Mouse (Mus musculus): ENCODE results near the gene Scg3. TPM values are rescaled to one million over a fixed set of nuclear protein-coding genes. Genes with fewer than 3 reads are reported as not detected.
"Not testable (repeated sequence)": the region's sequence is repeated elsewhere in the genome, so short reads cannot be mapped to it uniquely, and the experiment has no call there.

Gene Scg3
- polyA plus RNA-seq, 1 experiment: 2.1 TPM

GRCm38 (mm10) chr9:75625556-75626307 is 58.1 kb downstream of the Scg3 start, which contains the start of gene Lysmd2:
TSS of gene Lysmd2 (plus strand) at chr9:75625741.
- DNase-seq (ENCODE audit: low read depth): no peak

- DNase-seq (ENCODE audit: low read depth): no peak
Observed at GRCm38 (mm10) chr9:75624983-75625555, 58.8 kb downstream of the Scg3 start.

GRCm38 (mm10) chr9:75621428-75621827 is 62.4 kb downstream of the Scg3 start:
- no peak for DNase-seq (ENCODE audit: low read depth)

- DNase-seq (ENCODE audit: low read depth): not testable (repeated sequence)
Observed at GRCm38 (mm10) chr9:75619761-75620160, 64.1 kb downstream of the Scg3 start.

- no peak for DNase-seq (ENCODE audit: low read depth)
Observed at GRCm38 (mm10) chr9:75618836-75619400, 64.9 kb downstream of the Scg3 start.

- DNase-seq (ENCODE audit: low read depth): no peak
Observed at GRCm38 (mm10) chr9:75616560-75616959, 67.3 kb downstream of the Scg3 start.

GRCm38 (mm10) chr9:75610571-75611493 is 73.0 kb downstream of the Scg3 start, which contains the start of gene Tmod2:
TSS of gene Tmod2 (minus strand) at chr9:75611325.
- DNase-seq (ENCODE audit: low read depth): no peak

GRCm38 (mm10) chr9:75609965-75610364 is 73.9 kb downstream of the Scg3 start:
- DNase-seq (ENCODE audit: low read depth): no peak

- no peak for DNase-seq (ENCODE audit: low read depth)
Observed at GRCm38 (mm10) chr9:75609505-75609904, 74.4 kb downstream of the Scg3 start.

- no peak for DNase-seq (ENCODE audit: low read depth)
Observed at GRCm38 (mm10) chr9:75607496-75607895, 76.4 kb downstream of the Scg3 start.

GRCm38 (mm10) chr9:75601510-75601909 is 82.3 kb downstream of the Scg3 start:
- DNase-seq (ENCODE audit: low read depth): no peak

- DNase-seq (ENCODE audit: low read depth): no peak
Observed at GRCm38 (mm10) chr9:75600166-75600934, 83.5 kb downstream of the Scg3 start.

GRCm38 (mm10) chr9:75599191-75599841 is 84.5 kb downstream of the Scg3 start:
- no peak for DNase-seq (ENCODE audit: low read depth)

- no peak for DNase-seq (ENCODE audit: low read depth)
Observed at GRCm38 (mm10) chr9:75597596-75597995, 86.3 kb downstream of the Scg3 start.

- no peak for DNase-seq (ENCODE audit: low read depth)
Observed at GRCm38 (mm10) chr9:75597036-75597435, 86.8 kb downstream of the Scg3 start.

- no peak for DNase-seq (ENCODE audit: low read depth)
Observed at GRCm38 (mm10) chr9:75593481-75593880, 90.4 kb downstream of the Scg3 start.

All from gonadal fat pad, adult 2 months (tissue).